Mouse (Mus musculus) urinary bladder, postnatal 25 days (tissue): ENCODE results near the gene Kdm4b.
A peak's percentile ranks its signal among the peaks of the same experiment; 100 is the strongest.

Experiments used
- DNase-seq: peaks from one replicate; pipeline ENCODE4 v3.0.0; 2022; ENCODE audit warnings: low spot score

The Kdm4b gene

DNA sequence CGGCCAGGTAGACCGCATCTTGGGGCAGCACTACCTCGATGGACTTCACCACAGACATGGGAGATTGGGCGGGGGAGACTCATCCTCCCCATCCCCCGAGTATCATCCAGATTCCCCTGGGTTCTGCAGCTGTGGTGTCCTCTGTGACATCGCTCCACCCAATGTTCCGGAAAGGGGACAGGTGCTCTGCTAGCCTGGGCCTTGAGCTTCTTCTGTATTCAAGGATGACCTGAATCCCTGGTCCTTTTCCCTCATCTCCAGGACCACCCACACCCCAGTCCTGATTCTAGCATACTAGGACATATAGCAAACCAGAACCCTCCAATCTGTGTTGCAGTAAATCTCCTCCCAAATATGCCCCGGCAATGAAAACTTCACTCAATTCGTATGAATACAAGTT lies 25.7 kb upstream of the Kdm4b start, which contains the start of gene Arrdc5:
Gene Arrdc5, minus strand, starts transcription at position 101 of the 400 bp plus-strand sequence.
- DNase-seq: no peak

DNA sequence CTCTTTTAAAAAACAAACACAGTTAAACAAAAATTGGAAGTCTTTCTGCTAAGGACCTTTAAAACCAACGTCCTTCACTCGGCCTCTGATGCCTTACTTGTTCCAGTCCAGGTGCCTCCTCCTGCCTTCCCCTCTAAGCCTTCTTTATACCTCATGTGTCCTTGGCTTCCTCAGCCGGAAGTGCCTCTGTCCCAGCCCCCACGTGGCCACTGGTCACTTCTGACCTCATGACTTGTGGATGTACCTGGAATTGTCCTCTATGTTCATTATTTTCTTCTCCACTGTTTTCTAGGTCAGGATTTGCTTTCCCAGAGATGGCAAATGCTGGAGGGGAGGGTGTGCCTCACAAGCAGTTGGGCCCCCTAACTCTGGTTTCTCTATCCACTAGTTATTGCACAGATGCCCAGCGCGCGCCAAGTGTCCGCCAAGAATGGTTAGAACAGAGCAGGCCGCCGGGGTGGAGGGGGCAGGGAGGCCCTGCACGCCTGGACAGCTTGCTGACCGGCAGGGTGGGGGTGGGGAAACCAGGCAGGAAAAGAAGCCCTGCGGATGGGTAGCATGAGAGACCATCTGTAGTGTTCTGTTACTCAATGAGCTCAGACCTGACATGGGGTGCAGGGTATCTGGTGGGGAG lies 23.4 kb upstream of the Kdm4b start:
- DNase-seq: no peak

DNA sequence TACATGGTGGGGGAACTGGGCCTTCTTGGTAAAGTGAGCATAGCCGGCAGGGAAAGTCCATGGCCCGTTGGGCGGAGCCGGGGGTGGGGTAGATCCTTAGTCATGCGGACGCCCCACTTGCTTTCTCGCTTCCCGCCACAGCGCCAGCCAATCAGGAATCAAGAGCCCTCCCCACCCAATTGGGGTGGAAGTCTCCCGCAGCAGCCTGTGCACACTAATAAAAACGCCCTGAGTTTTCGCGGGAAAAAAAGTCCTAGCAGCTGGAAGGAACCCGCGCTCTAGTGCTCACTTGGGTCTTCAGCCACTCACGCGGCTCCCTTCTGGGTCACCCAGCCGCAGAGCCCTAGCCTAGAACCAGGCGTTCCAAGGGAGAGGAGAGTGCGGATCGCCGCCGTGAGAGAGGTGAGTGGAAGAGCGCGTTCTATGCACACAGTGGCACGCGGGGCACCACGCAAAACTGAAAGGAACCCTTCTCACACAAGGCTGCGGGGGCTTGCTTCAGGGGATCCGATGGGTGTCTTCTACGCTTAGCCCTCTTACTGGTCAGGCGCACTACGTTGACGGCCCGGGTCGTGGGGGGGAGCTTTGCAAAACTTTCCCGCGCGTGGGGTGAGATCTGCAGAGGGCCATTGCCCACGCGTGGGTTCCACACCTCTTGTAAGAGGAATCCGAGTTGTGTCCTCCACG lies 22.6 kb upstream of the Kdm4b start, which contains the start of gene Uhrf1:
Gene Uhrf1, plus strand, starts transcription at position 162 of the 687 bp plus-strand sequence.
- peak; percentile 68 for DNase-seq

DNA sequence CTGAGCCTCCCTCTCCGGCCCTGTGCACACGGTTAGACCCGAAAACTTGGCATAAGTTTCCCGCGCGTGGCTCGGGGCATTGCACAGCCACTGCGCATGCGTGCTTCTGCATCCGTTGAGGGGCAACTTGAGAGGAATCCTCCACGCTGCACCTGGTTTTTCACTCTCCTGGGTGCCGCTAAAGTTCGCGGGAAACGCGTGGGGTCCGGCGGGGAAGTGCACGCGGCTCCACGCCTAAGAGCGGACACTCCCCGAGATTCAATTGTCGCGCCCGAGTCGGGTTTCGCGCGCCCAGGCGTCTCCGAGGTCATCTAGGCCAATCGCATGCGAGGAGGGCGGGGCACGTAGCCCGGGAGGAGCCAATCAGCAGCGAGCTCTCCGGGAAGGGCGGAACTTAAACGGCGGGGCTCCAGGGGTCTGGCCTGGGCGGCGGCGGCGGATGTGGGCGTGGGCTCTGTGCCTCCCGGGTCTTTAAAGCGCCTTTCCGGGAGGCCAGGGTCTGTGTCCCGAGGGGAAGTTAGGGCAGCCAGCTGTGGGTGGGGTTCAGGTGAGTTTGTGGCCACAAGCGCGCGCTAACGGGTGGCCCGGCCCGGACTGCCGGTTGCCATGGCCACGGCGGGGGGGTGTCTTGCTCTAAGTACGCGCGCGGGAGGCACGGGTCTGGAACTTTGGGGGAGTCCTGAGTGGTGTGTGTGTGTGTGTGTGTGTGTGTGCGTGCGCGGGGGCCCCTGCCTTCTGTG lies 21.8 kb upstream of the Kdm4b start:
- peak; percentile 93 for DNase-seq

DNA sequence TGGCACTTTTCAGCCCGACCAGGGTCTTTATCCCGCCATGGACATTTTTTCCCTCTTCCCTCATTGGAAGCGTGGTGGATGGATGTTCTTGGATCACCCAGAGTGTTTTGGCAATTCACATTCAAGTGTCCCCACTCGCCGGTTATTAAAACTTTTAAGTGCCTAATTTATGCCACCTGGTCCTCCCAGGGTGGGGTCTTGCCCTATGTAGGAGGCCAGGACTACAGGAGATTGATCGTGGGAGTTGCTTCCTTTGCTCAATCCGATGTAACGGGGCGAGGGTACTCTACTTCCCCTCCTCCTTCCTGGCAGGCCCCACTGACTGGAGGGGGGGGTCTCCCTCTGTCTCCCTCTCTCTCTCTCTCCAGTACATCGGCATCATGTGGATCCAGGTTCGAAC lies 21.1 kb upstream of the Kdm4b start:
- DNase-seq: no peak

DNA sequence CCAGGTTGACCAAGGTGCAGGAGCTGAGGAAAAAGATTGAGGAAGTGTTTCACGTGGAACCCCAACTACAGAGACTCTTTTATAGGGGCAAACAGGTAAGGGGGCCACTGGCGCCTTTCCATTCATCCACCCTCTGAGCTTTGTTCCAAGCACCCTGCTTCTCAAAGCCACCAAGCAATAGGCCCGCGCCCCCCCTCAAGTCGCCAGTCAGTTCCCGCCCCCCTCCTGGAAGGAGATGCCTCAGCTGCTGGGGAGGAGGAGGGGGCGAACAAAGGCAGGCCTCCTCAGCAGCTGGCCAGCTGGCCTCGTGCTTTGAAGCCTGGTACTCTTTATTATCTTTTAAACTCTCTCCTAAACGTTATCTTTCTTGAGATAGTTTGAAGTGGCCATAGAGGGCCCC lies 20.7 kb upstream of the Kdm4b start:
- no peak for DNase-seq

DNA sequence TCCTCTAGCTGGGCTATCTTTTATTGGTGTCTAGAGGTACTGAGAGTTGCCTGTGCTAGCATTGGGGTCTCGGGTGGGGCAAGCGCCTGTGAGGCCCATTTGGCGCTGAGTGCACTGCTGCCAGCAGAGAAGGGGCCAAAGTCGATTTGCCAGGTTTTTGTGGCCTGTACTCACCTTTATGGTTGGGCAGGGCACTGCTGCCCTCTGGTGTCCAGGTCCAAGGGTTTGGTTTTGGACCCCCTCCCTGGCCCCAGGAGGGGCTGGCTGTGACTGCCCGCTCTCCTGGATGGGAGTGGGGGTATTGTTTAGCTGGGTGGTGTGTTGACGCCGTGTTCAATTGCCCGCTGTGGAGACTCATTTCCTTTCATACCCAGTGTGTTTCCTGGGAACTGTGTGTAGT lies 20.0 kb upstream of the Kdm4b start:
- no peak for DNase-seq

DNA sequence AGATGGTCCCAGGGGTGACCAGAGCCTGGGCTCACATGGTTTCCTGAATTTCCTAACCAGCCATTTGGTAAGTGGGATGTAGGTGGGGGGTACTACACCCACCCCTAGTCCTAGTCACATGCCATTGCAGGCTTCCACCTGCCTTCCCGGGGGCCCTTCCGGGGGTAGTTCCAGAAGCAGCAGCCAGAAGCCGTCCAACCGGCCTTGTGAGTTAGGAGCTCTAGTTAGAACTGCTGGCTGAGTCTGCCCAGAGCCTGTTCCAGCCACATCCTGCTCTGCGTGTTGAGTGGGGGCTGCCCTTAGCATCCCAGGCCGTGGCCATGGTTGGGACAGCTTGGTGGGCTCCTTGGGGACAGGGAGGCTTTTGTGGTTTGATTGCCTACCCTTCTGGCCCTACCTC lies 17.8 kb upstream of the Kdm4b start:
- peak; percentile 53 for DNase-seq

DNA sequence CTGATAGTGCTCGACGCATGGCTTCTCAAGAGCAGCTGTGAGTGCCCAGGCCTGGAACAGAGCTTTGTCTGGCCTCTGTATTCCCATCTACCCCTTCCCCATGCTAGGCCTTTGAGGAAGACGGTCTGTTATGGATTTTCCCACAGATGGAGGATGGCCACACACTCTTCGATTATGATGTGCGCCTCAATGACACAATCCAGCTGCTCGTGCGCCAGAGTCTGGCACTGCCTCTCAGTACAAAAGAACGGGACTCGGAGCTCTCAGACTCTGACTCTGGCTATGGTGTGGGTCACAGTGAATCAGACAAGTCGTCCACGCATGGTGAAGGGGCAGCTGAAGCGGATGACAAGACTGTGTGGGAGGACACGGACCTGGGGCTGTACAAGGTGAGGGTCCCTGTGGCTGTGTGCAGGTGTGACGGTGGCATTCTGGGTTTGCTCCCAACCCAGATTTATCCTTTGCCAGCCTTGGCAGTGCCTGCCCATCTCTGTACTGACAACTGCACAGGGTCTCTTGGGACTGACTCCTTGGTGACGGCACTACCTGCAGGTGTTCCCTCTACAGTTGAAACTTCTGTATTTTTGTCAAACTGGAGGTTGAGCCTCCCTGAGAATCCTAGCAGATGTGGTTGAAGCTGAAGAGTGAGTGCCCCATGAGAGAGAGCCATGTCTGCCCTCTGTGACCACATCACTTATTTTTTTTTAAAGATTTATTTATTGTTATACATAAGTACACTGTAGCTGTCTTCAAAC lies 16.5 kb upstream of the Kdm4b start:
- DNase-seq: no peak

DNA sequence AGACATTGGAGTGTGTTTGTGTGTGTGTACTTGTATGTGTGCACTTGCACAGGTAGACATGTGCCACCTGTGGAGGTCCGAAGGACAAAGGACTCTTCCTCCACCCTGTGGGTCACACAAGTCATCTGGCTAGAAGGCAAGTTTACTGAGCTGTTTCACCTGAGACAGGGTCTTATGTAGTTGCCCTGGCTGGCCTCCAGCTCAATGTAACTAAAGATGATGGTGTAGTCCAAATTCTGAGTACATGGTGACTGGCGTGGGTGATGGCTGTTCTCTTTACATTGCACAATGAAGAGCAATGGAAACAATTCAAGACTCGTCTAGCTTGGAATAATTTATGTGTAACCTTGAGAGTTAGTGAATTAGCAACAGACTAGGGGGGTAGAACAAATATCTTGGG lies 1.4 kb upstream of the Kdm4b start:
- no peak for DNase-seq

DNA sequence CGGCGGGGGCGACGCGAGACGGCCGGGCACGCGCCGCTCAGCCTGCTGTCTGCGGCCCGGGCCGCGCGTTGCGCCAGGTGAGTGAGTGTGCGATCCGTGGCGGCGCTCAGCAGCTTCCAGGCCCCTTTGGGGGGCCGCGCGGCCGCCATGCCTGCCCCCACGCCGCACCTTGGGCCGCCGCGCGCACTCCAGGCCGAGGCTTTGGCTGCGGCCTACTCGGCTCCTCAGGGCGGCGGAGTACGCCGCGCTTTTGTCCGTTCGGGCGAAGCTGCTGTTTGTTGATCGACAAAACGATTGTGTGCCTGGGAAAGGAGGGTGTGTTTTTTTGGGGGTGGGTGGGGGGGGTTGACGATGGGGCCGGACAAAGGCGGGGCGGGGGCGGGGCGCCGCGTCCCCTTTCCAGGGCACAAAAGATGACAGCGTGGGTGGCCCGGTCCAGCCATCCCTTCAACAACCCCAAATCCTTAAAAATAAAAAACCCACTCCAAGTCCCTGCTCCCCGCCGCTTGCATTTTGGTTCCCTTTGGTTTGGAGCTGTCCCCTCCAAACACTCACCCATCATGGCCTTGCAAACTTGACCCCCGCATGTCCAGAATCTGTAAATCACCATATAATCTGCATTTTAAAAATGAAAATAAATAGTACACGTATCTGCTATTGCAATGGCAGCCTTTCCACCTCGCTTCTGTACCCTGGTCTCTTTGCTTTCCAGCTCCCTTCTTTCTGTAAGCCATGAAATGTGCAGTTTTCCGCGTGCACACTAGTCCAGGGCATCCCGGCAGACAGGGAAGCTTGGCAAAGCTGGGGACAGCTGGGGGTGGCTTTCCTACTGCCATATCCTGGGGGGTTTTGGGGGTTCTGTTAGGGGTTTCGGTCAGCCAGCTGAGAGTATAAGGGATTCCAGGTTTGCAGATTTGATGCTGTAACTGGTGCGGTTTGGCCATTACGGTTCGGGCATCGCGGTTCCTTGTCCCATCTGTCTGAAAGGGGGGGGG lies 588 bp downstream of the Kdm4b start:
- no peak for DNase-seq

DNA sequence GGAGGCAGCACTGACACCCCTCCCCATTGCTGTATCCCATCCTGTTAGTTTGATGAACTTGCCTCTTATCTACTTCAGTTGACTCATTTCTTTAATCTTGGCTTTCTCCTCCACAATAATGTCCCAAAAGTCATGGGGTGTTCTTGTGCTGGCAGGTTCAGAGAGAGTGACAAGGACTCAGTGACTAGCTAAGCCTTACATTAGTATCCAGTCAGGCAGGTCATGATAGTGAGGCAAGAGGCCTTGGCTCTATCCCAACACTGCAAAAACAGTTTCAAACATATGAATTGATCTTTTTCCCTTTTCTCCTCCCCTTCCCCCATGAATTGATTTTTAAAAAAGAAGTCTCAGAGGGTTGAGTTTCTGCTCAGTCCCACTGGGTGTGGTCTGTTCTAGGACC lies 3.4 kb downstream of the Kdm4b start:
- DNase-seq: no peak

DNA sequence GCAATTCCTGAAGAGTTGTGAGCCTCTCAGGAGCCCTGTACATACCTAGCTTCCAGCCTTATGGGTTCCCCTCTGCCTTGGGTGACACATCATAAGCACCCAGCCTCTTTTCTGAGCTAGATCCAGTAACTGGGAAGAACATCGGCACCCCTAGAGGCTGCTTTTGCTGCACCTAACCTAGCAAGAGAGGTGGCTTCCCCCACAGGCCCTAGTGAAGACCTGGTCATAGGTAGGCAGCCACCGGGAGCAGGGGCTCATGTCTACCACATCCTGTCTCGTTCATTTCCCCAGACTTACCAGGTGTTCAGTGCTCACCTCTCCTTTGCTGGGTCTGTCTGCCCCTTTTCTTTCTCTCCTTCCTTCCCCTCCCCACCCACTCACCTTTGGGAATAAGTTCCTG lies 4.5 kb downstream of the Kdm4b start:
- DNase-seq: no peak

DNA sequence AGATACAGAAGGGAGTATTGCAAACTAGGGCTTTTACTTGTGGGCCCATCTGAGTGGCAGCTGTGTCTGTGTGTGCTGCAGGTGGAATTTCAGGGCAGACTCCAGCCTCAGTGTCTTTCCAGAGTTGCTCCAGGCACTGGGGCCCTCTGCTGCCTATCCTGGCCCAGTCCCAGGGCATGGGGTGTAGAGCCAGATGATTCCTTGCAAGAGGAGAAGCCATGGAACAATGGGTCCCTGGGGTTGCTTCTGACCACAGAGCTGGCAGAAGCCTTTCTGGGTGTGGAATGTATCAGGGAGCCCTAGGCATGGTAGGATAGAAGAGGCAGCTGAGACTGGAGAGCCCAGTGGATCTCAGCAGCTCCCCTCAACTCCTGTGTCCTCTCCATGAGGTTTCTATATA lies 5.4 kb downstream of the Kdm4b start:
- no peak for DNase-seq

DNA sequence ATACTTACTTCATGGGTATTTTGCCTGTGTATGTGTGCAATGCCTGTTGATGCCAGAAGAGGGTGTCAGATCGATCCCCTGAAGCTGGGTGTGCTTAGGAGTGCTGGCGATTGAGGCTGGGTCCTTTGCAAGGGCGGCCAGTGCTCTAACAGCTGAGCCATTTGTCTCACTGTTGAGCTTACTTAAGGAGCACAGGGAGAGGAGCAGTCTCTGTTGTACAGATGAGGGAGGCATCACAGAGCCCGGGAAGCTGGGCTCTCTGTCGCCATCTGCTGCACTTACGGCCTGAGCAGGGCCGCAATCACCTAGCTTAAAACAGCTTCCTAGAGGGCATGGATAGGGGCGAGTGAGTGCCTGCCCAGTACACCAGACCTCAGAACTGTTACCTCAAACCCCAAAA lies 7.1 kb downstream of the Kdm4b start:
- no peak for DNase-seq

DNA sequence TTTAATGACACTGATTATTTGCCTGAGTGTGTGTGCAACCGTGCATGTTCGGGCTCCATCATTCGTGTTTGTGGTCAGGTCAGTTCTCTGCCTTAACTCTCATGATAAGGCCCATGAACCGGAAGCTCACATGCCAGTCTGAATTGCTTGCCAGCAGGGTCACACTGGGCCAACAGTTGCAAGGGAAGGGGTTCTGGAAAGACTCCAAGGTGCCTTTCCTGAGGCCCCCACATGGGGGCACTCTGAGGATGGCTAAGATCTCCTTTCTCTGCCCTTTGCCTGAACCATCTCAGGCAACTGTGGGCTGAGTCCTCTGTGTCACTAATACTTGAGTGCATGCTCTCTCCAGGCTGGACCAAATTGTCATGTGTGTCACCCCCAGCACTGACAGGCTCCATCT lies 11.3 kb downstream of the Kdm4b start:
- DNase-seq: no peak

DNA sequence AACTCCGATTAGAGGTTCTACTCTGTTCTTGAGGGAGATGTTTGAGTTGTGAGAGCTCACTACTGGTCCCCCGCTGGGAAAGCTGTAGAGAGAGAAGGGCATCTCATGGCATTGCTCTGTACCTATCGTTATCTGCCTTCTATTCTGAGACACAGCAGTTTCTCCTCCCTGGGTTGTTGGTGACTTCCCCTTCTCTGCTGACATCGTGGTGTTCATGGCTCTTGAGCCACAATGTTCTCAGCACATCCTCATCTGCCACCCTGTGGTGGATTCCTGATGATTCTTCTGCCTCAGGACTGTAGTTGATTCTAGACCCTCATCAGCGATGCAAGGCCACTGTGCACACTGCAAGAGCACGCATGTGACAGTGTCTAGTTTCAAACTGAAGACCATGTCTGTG lies 11.9 kb downstream of the Kdm4b start:
- no peak for DNase-seq

DNA sequence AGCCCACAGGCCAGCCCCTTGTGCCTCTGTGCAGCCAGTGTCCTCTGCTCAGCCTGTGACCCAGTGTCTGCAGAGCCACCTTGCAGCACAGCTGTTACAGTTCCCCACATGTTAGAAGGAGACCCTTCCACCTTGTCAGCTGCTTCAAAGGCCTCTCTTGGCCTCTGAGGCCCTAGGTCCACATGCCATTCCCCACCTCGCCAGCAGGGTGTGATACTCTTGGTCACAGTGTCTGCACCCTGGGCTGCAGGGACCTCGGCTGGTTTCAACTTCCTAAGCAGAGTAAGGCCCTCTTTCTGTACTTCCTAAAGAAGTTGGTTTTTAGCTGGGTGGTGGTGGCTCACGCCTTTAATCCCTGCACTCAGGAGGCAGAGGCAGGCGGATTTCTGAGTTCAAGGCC lies 13.0 kb downstream of the Kdm4b start:
- DNase-seq: no peak

DNA sequence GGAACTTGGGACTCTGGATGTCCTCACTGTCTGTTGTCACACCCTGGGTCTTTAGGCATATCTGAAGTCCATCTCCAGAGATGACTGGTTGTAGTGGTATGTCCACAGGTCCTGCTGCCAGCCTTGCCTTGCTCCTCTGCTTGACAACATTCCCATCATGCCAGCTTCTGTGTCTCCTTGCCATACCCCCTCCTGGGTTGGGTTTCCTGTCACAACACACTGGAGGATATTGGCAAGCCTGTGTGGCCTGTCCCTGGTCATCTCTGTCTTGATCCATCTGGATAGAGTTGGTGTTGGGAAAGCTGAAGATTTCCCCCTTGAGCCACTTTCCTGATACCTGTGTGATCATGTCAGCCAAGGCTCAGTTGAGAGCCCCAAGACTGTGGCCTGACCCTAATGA lies 14.9 kb downstream of the Kdm4b start:
- no peak for DNase-seq

DNA sequence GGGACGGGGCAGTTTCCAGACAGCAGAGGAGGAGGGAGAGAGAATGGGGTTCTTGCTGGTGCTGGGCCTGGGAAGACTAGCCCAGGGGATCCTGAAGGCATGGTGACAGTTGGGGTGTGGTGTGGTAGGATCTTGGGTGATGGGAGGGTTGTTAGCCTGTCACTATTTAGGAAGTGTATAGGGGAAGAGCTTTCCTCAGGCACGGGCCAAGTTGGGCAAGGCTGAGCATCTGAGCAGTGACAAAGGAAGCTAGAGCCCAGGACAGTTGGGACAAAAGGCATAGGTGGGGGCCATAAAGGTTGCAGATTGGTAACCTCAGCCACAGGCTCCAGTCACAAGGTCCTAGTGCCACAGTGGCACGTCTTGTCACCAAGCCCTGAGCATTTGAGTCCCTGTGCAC lies 17.6 kb downstream of the Kdm4b start:
- no peak for DNase-seq

DNA sequence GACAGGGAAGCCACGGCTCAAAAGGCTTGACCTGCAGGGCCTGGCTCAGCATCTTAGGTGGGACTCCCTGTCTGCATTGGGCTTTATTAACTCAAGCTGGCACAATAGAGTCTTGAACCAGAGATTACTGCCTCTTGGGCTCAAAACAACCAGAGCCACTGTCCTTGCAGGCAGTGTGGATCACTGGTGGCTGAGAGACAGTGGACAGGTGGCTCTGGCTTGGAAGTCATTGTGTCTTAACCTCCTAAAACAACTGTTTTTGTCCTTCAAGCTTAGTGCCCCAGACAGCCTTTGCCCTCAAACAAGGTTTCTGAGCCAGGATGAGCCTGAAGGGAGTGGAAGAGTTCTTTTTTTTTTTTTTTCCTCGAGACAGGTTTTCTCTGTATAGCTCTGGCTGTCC lies 19.5 kb downstream of the Kdm4b start:
- no peak for DNase-seq
